Mouse (Mus musculus) hindbrain, embryonic 16.5 days (tissue): ENCODE data around the gene Ago3. TPM values are rescaled to one million over a fixed set of nuclear protein-coding genes. Genes with fewer than 3 reads are reported as not detected.

ENCODE experiments used
- ATAC-seq: fragments of 200-750 bp; cut with Nextera tagmentation; 2 replicates; pipeline ENCODE4 v1.8.0; 2017; ENCODE audit warnings: moderate TSS enrichment, moderate library complexity
- H3K27ac ChIP-seq: fragments of 300-500 bp; sonication (generic); 2 replicates; pipeline ENCODE4 v1.5.1; 2014; ENCODE audit warnings: low read depth, mild to moderate bottlenecking, control low read depth, low read length, moderate library complexity
- H3K27me3 ChIP-seq: fragments of 300-500 bp; sonication (generic); replicated peaks from 2 replicates; pipeline ENCODE4 v1.6.1; 2014; ENCODE audit warnings: low read length; ENCODE audit not compliant: control insufficient read depth, insufficient read depth
- H3K36me3 ChIP-seq: fragments of 300-500 bp; sonication (generic); 2 replicates; pipeline ENCODE4 v1.6.1; 2014; ENCODE audit warnings: mild to moderate bottlenecking, low read length, moderate library complexity, mixed read lengths; ENCODE audit not compliant: control insufficient read depth, insufficient read depth
- H3K4me1 ChIP-seq: fragments of 300-500 bp; sonication (generic); 2 replicates; pipeline ENCODE4 v1.6.1; 2014; ENCODE audit warnings: low read depth, low read length; ENCODE audit not compliant: control insufficient read depth, insufficient read depth
- H3K4me2 ChIP-seq: fragments of 300-500 bp; sonication (generic); 2 replicates; pipeline ENCODE4 v1.6.1; 2014; ENCODE audit warnings: mild to moderate bottlenecking, low read length, control low read depth, moderate library complexity
- H3K4me3 ChIP-seq: fragments of 300-500 bp; sonication (generic); 2 replicates; pipeline ENCODE4 v1.5.1; 2014; ENCODE audit warnings: mild to moderate bottlenecking, low read length, control low read depth, moderate library complexity
- H3K9ac ChIP-seq: fragments of 300-500 bp; sonication (generic); 2 replicates; pipeline ENCODE4 v1.6.1; 2014; ENCODE audit warnings: low read depth, mild to moderate bottlenecking, control low read depth, low read length, moderate library complexity
- H3K9me3 ChIP-seq: fragments of 300-500 bp; sonication (generic); 2 replicates; pipeline ENCODE4 v1.6.1; 2014; ENCODE audit warnings: mild to moderate bottlenecking, low read length, moderate library complexity; ENCODE audit not compliant: control insufficient read depth
- WGBS: fragments of 180-500 bp; shearing (Covaris S2); extraction: QIAGEN DNeasy Blood & Tissue Kit; methylation state at CpG from one replicate; pipeline ENCODE4 v1.1.7; 2014; 5-methylcytosine and 5-hydroxymethylcytosine counted together
- polyA plus RNA-seq: library from polyadenylated mRNA; unstranded; fragments of >200 nt; fragmentation: Nextera tagmentation; extraction: Ambion mirVana; gene quantifications from 2 replicates; pipeline ENCODE4 v1.2.1, GENCODE M21; 2015

Ago3 gene
- polyA plus RNA-seq, 1 experiment from 2014 or later, result 12.4 TPM

DNA sequence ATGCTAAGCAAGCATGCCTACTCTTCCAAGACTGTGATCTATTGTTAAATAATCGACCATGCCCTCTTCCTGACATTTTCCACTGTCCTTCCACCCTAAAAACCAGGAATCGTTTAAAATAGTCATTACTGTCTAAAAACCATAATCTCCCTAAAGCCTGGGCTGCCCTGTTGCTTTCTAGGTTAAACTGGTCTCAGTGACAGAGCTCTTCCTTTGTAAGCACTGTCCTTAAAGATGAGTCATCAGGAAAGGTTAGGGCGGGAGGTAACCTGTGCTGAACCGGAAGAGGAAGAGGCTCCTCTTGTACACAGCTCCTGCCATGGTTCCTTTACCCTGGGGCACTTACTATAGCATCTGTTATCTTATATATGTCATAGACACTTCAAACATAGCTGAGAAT lies 89.9 kb downstream of the Ago3 start:
- no peak overlapping the region for H3K27ac ChIP-seq
- H3K36me3 ChIP-seq, result no peaks in the 10 kb centered on the region
- 58% methylated on average over 4 of the region's 4 CpGs for WGBS
- no peak overlapping the region for H3K9ac ChIP-seq
- no peaks in the 10 kb centered on the region for H3K4me1 ChIP-seq
- H3K9me3 ChIP-seq, result no peaks in the 10 kb centered on the region
- ATAC-seq, result no peak
- no peak overlapping the region for H3K4me2 ChIP-seq
- no peaks in the 10 kb centered on the region for H3K27me3 ChIP-seq
- no peak overlapping the region for H3K4me3 ChIP-seq

DNA sequence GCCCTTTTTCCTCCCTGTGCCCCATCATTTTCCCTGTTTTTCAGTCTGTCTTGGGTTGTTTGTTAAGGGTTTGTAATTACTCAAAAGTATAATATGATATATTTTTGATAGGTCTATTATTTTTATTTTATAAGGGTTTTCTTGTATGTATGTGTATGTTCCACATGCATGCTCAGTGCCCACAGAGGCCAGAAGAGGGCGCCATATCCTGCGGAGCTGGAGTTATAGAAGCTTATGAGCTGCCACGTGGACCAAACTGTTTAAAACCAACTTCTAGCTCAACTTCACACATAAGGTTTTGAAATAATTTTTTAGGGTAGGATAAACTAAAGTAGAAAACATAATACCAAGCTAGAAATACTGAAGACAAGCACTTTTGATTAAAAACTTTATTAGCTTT lies 97.0 kb downstream of the Ago3 start:
- no peak for ATAC-seq
- Histone ChIP-seq H3K4me2 (no peak overlapping the region), H3K36me3 (no peaks in the 10 kb centered on the region), H3K9me3 (no peaks in the 10 kb centered on the region), H3K27ac (no peak overlapping the region), H3K4me1 (no peaks in the 10 kb centered on the region), H3K4me3 (no peak overlapping the region), H3K27me3 (no peaks in the 10 kb centered on the region), H3K9ac (no peak overlapping the region)
- WGBS, result 49% methylated on average over 3 of the region's 3 CpGs

DNA sequence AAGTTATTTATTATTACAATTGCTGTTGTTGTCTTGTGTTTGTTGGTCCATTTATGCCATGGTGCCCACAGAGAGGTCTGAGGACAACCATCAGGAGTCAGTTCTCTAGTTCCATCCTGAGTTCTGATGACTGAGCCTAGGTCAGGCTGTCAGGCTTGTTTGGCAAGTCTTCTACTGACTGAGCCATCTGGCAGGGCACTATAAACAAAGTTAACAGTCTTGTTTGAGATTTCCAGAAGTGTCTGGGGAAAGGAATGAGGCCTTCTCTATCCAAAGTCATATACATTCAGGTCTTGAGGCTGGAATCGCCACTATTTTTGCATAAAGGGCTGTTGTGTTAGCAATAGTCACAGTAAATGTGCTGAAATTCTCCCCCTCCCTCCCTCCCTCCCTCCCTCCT lies 97.6 kb downstream of the Ago3 start:
- ATAC-seq, result no peak
- H3K27me3 ChIP-seq, result no peaks in the 10 kb centered on the region
- WGBS, result 65% methylated on average over 1 of the region's 1 CpGs
- no peaks in the 10 kb centered on the region for H3K36me3 ChIP-seq
- H3K27ac ChIP-seq, result no peak overlapping the region
- no peaks in the 10 kb centered on the region for H3K4me1 ChIP-seq
- H3K9ac ChIP-seq, result no peak overlapping the region
- no peak overlapping the region for H3K4me2 ChIP-seq
- H3K9me3 ChIP-seq, result no peaks in the 10 kb centered on the region
- H3K4me3 ChIP-seq, result no peak overlapping the region

DNA sequence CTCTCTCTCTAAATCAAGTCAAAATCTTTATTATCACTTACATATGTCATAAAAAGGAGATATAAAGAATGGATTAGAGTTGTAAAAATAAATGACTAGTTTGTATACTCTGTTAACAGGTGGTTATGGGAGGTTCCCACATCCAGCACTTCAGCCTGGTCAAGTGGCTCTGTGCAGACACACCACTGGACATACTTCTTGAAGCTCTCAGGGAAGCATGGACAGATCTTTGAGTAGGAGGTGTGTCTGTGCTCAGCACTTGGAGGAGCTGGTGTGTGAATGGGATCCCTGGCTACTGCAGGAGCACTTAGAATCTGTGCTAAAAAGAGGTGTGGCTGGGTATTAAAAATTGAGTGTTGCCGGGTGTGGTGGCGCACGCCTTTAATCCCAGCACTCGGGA lies 99.1 kb downstream of the Ago3 start:
- Histone ChIP-seq H3K27me3 (no peaks in the 10 kb centered on the region), H3K9ac (no peak overlapping the region), H3K4me2 (no peak overlapping the region), H3K4me1 (peaks cover 3% of the 10 kb centered on the region), H3K9me3 (no peaks in the 10 kb centered on the region), H3K4me3 (no peak overlapping the region), H3K36me3 (no peaks in the 10 kb centered on the region), H3K27ac (no peak overlapping the region)
- 91% methylated on average over 4 of the region's 4 CpGs for WGBS
- ATAC-seq, result no peak

DNA sequence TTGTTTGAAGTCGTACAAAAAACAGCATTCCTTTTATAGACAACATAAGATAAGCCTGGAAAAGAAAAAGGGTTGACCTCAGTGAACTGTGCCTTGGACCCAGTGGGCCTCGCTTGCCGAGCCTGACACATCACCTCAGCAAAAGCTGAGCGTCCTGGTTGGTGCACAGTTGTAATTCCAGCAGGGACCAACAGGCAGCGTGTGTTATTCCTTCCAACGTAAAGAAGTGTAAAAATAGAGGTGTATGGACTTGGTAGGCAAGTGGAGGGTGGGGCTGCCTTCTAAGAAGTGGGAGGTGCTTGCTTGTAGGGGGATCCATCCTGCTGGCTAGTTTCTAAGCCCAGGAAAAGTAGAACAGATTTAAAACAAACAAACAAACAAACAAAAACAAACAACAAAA lies 103.3 kb downstream of the Ago3 start:
- Histone ChIP-seq H3K27me3 (peaks cover 6% of the 10 kb centered on the region; the same call in 1 of the 2 replicates), H3K27ac (no peak overlapping the region), H3K4me3 (no peak overlapping the region), H3K9ac (no peak overlapping the region), H3K9me3 (no peaks in the 10 kb centered on the region), H3K4me2 (no peak overlapping the region), H3K36me3 (no peaks in the 10 kb centered on the region), H3K4me1 (peaks cover 13% of the 10 kb centered on the region)
- no peak for ATAC-seq
- 27% methylated on average over 6 of the region's 6 CpGs for WGBS

DNA sequence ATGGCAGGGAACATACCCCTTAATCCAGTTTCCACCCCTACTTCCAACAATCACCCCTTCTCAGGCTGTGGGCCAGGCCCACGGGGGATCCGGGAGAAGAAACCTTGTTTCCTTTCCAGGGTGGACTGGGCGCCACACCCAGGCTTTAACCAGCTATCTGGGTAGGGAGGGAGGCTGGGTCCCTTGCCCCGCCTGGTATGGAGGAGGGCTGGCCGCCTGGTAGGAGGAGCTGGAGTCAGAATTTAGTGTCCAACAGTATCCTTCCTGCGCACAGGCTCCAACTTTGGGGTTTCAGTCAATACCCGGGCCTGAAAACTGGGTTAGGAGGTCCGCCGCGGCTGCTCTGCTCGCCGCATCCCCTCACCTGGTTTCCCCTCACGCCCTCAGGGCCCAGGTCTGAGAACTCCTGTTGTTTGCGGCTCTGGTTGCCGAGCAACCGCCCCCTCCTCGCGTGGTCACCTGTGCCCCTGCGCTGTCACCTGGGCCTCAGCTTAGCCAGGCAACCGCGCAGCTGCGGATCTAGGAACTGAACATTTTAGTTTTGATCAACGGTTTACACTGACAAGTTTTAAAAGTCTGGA lies 104.0 kb downstream of the Ago3 start, which contains the start of gene Tekt2:
TSS of gene Tekt2 (minus strand) at position 408 of the 581 bp plus-strand sequence.
- no peak within 1 kb of the TSS for H3K27ac ChIP-seq
- 9% methylated on average over 23 of the region's 23 CpGs for WGBS
- no peak for ATAC-seq

DNA sequence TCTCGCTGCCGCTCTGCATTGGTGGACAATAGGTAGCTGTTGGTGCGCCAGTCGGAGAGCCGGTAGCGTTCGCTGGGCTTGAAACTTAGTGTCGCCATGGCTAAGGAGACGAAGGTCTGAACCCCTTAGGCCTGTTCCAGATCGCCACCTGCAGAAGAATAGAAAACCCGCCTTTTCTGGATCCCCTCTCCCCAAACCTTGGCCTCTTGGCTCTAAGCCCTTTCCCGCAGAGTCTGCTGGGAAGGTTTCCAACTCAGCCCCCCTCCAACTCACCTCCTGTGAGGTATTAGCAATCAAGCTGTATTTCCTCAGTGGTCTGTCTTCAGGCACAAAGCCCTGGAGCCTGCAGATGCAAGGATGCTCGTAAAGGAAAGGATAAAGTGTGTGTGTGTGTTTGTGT lies 104.5 kb downstream of the Ago3 start:
- Histone ChIP-seq H3K4me2 (peak overlapping the region; percentile 46), H3K4me3 (no peak overlapping the region), H3K36me3 (no peaks in the 10 kb centered on the region), H3K4me1 (peaks cover 22% of the 10 kb centered on the region), H3K9ac (peak overlapping the region; percentile 33), H3K27ac (no peak overlapping the region), H3K27me3 (peaks cover 6% of the 10 kb centered on the region; the same call in 1 of the 2 replicates), H3K9me3 (no peaks in the 10 kb centered on the region)
- WGBS, result 20% methylated on average over 13 of the region's 13 CpGs
- no peak for ATAC-seq

More for the DNA sequence above, 104.0 kb downstream of the Ago3 start, which contains the start of gene Tekt2:
- Histone ChIP-seq H3K9ac (peak within 1 kb of the TSS; percentile 33), H3K4me3 (no peak within 1 kb of the TSS), H3K4me2 (peak within 1 kb of the TSS; percentile 46), H3K9me3 (no peaks in the 10 kb centered on the region), H3K27me3 (peaks cover 6% of the 10 kb centered on the region; the same call in 1 of the 2 replicates), H3K4me1 (peaks cover 17% of the 10 kb centered on the region), H3K36me3 (no peaks in the 10 kb centered on the region)

DNA sequence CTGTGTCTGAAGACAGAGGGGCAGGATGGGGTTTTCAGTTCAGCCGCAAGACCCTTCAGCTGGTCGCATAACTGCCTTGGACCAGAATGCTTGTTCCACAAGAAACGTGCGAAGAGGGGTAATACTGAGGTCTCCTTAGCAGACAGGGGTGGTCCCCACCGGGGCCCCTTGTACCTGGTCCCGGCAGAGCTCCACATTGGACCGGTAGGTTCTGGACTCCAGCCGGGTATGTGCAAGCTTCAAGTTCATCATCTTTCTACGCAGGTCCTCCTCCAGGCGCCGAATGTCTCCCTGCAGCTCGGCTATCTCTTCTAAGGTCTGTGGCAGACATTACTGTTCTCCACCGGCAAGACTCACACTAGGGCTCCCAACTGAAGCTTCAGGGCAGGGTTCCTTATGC lies 106.7 kb downstream of the Ago3 start:
- Histone ChIP-seq H3K4me3 (no peak overlapping the region), H3K9ac (no peak overlapping the region), H3K27me3 (peaks cover 6% of the 10 kb centered on the region; the same call in 1 of the 2 replicates), H3K36me3 (peaks cover 6% of the 10 kb centered on the region), H3K4me2 (no peak overlapping the region), H3K4me1 (peaks cover 22% of the 10 kb centered on the region), H3K9me3 (no peaks in the 10 kb centered on the region), H3K27ac (no peak overlapping the region)
- 93% methylated on average over 13 of the region's 13 CpGs for WGBS
- ATAC-seq, result no peak

DNA sequence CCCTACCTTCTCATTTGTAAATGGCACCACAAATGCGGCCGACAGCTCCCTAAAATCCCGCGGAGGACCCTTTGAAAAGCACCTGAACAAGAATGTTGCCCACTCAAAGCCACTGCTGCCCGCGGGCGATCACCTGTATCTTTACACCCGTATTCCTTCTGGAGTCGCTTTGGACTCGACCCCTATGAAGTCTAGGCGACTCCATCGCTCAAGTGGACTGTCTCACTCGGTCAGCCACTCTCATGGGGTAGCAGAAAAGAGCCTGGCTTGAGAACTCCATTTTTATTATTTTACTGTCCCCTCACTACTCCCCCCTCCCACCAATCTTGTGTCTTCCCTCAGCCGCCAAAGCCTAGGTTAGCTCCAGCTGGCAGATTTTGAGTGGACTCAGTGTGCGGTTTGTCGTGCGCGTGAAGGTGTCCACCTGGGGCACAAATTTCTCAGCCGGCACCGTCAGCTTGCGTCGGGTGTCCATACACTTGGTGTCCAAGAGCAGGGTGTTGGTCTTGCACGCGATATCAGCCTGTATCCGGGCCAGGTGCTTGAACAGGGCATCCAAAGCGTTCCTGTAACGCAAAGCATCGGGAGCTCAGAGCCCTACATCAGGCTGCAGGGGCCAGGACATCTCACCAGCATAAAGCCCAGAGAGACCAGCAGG lies 107.4 kb downstream of the Ago3 start:
- Histone ChIP-seq H3K9ac (peak overlapping the region; percentile 47; the same call in 1 of the 2 replicates), H3K4me2 (peak overlapping the region; percentile 61), H3K4me1 (peaks cover 22% of the 10 kb centered on the region), H3K36me3 (peaks cover 9% of the 10 kb centered on the region), H3K4me3 (peak overlapping the region; percentile 53), H3K9me3 (no peaks in the 10 kb centered on the region), H3K27ac (no peak overlapping the region), H3K27me3 (peaks cover 6% of the 10 kb centered on the region; the same call in 1 of the 2 replicates)
- ATAC-seq, result peak; percentile 41; the same call in 1 of the 2 replicates
- WGBS, result 52% methylated on average over 28 of the region's 28 CpGs
